Mouse (Mus musculus) brain, adult 2 months (tissue): ENCODE measurements around the gene 2310022A10Rik.

ENCODE experiments used
- DNase-seq: peaks from one replicate; pipeline ENCODE4 v3.0.0; 2011; ENCODE audit warnings: low read depth, low spot score

2310022A10Rik gene

DNA sequence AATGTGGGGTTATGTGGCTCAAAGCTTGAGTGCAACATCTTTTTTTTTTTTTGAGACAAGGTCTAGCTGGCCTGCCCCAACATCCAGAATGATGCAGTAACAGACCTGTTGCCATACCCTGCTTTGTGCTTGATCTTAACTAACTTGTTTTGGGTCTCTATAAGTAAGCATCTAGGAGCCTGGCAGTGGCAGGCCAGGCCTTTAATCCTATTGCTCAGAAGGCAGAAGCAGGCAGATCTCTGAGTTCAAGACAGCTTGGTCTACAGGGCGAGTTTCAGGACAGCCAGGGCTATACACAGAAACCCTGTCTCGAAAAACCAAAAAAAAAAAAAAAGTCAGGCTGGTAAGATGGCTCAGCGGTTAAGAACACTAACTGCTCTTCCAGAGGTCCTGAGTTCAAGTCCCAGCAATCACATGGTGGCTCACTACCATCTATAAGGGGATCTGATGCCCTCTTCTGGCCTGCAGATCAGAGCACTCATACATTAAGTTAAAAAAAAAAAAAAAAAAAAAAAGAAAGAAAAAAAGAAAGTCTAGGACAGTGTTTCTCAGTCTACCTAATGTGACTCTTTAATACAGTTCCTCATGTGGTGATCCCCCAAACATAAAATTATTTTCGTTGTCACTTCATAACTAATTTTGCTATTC is 37.7 kb downstream of the 2310022A10Rik start:
- no peak for DNase-seq

DNA sequence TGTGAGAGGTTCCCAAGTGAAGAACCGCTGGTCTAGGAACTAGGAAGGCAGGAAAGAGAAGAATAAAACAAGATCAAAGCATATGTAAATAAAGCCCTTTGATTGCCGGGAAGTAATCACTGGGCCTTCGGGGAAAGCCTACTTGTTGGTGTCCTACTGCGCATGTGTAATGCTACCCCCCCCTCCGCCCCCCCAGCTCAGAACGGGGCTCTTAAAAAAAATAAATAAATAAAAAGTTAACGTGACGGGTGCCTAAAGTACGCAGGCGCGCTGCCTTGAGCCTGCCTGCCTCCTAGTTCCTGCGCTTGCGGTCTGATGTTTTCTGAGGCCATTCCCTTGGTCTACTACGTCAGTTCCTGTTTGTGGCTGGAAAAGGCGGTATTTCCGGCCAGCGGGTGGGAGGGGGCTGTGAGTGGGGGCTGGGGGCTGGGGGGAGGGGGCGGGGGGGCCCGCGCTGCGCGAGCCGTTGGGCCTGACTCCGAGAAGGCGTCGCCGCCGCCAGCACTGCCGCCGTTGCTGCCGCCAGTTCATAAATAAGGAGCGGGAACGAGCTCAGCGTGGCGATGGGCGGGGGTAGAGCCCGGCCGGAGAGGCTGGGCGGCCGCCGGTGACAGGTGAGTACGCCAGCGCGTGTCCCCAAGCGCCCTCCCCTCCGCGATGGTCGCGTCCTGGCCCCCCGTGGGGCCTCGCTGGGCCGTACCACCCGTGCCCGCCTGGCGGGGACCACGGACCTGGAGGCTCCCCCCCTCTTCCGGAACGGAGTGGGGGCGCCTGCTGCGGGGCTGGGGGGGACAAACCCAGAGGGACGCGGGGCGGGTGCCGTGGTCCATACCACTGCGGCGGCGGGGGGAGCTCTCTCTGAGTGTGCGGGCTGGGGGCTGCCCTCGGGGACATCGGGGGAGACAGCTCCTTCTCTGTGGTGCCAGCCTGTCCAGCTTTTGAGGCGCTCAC is 38.5 kb downstream of the 2310022A10Rik start, which contains the start of gene Akt2:
TSS of gene Akt2 (plus strand) at position 287 of the 951 bp plus-strand sequence.
- DNase-seq, result peak; percentile 100

DNA sequence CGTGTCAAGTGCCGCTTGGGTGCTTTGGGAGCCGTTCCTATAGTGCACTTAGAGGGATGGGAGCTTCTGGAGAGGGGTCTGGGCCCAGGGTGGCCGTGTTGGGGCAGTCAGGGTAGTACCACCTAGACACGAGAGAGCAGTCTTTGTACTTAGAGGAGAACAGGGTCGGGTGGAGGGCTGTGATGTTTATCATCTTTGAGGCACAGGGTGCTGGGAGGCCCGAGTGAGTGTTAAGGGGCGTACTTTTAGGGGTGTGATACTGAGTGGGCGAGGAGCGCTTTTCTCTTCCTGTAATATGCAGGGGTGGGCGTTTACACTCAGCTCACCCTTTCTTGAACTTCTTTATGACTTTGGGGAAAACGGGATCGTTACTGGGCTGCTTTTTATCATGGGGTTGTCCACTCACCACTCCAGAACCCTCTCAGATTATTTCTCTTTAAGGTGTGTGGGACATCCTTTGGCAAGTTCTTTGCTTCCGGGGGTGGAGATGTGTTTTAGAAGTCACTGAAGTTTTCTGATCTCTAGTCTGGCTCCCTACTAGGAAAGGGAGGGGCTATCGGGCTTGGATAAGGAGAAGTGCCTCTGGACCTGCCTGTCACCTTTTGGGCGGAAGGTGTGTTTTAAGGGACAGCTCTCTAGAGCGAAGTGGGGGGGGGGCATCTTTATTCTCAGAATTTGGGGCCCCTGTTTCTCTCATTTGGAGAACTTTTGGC is 39.3 kb downstream of the 2310022A10Rik start:
- DNase-seq, result peak; percentile 75

DNA sequence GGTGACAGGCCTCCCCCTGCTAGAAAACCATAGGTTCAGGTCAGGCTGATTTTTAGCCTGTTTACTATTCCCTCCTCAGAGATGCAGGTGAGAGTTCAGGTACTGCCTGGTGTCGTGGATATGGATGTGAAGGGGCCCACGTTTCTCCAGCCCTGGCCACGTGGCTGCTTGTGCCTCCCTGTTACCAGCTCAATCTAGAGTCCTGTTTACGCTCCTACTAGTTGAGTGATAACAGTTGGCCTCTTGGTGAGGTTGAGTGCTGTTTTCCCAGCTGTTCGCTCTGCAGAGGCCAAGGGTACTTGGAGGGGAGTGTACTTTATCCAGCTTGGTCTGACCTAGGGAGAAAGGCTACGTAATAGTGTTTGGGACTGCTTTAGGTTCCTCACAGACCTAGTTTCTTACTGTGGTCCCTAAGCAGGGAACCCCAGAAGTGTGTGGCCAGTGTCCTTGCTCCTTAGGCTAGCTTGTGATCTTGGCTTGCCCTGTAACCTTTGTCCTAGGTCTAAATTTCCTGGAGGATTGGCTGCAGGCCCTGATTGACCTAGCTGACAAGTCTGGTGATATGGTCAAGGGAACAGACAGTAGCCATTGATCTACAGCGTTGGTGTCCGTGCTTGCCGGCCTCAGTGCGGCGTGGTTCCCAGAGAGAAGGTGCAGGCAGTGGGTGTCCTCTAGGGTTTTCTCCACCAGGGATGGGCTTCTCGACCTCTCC is 40.1 kb downstream of the 2310022A10Rik start:
- no peak for DNase-seq

DNA sequence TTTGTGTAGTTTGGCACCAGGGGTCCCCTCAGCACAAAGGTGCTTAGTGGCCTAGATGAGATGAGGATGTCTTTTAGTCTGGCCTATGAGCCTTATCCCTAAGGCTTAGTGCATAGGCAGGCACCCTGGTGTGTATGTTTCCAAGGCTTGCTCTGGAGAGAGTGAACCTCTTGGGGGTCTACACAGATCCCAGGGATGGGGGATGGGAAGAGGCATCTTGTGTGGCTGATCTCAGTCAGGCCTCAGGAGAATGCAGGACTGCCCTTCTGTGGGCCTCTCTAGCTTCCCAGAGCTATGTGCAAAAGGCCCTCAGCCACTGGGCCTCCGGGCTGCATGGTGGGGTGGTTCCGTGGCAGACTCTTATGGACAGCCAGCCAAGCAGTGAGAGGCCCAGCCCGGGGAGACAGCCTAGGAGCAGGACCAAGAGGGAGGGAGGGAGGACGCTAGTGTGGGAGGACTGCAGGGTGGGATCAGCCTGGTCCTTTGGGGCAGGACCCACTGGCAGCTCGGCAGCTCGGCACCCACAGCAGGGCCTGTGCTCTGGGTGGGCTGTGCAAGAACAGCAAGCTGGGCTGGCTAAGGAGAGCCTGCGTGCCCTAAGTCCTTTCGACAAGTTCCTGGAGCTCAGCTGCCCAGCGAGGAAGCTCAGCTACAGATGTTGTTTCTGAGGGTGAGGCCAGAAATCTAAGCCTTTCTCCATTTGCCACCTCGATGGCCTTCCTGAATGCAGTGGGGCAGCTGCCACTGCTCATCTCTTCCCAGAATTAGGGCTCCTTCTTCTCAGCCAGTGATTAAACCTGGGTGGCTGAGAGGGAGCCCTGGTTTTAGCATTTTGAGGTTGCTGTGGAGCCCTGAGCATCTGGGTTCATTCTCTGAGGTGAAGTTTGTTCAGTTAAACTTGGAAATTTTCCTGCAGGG is 43.8 kb downstream of the 2310022A10Rik start:
- no peak for DNase-seq

DNA sequence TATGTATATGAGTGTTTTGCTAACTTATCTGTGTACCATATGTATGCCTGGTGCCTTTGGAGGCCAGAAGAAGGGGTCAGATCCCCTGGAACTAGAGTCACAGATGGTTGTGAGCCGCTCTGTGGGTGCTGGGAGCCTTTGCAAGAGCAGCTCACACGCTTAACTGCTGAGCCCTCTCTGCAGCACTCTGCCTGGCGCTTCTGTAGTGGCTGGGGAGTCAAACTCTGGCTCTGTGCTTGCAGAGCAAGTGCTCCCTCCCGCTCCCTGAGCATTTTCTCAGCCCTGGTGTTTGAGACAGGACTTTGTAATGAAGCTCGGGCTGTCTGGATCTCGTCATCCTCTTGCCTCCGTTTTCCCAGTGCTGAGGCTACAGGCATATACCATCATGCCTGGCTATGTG is 45.0 kb downstream of the 2310022A10Rik start:
- DNase-seq, result peak; percentile 74

DNA sequence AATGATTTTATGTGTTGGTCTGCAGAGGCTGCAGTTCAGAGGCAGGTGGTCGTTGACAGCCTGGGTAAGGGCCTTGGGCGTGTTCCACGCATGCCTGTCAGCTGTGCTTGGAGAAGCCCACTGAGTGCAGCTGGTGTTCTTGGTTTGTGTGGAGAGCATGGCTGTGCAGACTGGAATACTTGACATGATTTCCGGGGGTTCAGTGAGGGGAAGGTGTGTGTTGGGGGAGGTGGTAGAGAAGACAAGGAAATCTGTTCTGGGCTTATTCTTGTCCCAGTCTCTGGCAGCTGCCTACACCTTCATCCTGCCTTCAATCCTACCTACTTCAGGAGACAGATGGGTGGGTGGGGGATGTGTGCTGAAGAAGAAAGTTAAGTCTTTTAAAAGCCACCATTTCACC is 48.6 kb downstream of the 2310022A10Rik start:
- DNase-seq, result peak; percentile 94

DNA sequence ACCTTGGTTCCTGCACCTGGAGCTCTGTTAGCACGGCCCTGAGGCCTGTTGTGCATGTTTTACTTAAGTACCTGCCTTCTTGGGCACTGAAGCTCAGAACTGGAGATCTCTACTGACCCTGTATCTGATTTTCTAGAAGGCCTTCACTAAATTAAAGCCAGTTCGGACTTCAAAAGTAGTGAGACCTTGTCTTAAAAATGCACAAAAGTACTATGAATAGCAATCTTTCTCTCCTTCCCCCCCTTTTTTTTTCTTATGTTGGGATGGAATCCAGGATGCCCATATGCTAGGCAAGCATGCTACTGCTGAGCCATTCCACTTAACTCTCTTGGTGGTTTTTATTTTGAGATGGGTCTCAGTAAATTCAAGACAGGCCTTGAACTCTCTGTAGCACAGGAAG is 49.1 kb downstream of the 2310022A10Rik start:
- peak; percentile 86 for DNase-seq

DNA sequence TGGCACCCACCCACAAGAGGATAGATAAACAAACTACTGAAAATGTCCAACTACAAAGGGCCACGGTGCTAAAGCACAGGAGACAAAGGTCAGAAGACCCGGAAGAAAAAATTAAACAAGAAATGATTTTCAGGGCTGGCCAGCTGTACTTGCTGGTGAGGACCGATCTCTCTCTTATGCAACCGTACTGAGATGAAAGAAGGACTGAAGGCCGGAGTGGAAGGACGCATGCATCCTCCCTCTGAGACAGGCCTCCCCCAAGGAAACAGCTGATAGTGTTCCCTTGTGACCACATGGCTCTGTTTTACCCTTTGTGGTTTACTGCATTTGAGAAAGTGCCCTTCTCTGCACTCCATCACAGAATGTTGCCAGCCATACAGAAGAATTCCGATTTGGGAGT is 49.8 kb downstream of the 2310022A10Rik start:
- no peak for DNase-seq

DNA sequence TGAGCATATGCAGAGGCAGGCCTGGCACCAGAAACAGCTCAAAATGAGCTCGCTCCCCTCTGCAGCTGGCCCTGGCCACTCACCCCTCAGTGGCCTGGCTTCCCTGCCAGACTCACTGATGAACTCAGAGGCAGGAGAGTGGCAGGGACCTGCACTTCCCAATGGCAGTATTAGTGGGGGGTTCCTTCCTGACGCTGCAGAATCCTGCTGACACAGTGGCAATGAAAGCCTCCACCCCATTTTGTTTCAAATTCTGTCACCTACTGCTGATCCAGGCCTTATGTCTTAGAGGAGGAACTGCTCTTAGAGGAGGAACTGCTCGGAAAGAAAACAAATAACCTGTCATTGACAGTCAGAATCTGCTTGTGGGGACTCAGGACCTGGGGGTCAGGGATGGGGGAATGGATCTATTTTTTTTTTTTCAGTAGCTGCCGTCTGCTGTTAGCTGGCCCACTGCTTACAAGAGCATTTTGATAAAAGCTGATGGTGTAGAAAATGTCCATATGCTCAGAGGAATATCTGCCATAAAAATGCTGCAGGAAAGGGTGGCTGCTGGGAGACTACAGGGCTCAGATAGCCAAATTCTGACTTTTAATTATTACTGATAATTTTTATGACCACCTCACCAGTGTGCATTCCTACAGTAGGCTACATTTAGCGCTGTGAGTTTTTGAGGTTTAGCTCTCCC is 51.8 kb downstream of the 2310022A10Rik start:
- peak; percentile 93 for DNase-seq

DNA sequence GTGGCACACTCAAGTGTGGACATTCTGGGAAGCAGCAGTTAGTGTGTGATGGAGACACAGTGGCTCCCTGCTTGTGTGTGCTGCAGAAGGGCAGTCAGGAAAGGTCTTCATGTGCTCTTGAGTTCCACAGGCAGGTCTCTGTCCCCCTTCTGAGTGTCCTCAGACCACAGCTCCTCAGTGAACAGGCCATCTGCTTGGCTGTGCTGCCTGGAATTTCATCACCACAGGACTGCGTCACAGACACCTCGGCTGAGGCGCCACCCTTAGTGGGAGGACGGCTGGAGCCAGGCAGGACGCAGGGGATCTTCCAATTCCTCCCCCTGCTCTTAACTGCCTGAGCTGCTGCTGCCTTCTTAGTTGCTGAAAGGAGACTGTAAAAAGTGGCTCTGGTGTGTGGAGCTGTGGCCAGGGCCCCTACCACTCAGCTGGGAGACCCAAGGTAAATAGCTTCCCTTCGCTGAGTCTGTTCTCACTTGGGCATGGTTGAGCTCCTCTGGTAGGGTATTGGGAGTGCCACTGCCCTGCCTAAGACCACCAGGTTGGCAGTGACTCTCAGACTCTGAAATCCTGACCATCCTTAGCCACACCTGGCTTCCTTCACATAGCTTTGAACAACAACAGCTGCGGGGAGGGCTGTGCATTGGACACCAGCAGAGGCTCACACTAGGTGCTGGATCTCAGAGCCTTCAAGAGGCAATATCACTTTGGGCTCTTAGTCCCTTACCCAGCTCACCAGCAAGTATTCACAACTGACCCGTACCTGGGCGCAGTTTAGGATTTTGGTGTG is 52.7 kb downstream of the 2310022A10Rik start:
- DNase-seq, result peak; percentile 96

DNA sequence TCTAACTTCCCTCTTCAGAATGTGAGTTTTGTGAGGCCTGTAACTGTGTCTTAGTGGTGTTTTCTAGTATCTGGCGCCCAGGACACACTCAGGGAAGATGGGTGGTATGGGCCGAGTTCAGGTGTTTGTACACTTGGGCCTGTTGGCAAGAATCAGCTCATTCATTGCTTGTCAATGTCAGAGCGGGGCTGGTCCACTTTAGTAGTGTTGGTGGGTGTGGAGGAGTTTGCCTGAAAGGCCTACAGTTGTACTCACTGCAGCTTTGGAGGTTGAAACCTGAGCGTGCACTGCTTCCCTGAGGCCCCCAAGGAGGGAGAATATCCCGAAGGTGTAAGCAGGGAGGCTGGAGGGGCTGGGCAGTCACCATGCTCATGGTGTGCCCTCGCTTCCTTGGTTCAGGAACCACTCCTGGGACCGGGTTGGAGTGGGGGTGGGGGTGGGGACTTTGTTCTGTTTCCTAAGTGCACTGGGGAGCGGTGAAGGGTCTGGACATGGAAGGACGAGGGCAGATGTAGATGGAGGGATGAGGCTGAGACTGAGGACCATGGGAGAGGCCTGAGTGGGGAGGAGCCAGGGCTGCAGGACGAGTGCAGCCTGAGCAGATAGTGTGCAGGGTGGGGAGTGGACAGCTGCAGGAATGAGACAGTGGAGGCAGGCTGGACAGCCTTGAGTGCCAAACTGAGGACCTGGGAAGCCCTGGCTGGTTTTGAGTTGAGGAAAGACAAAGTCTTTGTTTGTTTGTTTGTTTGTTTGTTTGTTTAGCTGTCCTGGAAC is 53.6 kb downstream of the 2310022A10Rik start:
- no peak for DNase-seq

DNA sequence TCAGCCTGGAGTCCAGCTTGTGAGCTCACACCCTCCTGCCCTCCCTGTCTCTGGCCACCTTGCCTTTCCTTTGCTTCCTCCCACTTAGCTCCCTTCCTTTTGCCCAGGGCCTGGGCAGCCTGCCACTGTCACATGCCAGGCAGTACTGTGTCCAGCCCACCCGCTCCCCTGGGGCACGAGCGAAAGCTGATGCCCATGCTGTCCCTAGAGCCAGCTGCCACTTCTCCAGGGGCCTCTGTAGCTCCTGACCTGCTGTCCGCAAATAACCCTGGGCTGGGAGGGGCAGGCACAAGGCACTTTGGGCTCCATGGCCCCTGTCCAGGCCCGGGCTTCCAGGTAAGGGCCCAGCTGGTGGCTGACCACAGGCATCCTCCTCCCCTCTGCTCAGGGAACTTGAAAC is 54.5 kb downstream of the 2310022A10Rik start:
- DNase-seq, result peak; percentile 93

DNA sequence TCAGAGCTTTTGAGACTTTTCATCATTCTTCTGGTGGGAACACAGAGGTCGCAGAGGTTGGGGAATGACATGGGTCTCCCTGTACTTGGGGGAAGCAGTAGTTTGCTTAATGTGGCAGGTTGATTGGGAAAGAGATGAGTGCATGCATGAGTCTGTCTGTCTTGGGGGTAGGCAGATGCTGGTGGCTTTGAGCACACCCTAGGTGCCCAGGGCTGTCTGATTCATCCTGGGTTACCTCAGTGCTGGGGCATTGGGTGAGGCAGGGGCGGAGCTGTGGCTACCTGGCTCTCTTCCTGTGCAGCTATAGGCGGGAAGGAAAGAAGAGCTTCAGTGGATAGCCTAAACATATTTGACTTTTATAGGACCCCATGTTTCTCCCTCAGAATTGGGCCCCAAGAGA is 55.1 kb downstream of the 2310022A10Rik start:
- no peak for DNase-seq

DNA sequence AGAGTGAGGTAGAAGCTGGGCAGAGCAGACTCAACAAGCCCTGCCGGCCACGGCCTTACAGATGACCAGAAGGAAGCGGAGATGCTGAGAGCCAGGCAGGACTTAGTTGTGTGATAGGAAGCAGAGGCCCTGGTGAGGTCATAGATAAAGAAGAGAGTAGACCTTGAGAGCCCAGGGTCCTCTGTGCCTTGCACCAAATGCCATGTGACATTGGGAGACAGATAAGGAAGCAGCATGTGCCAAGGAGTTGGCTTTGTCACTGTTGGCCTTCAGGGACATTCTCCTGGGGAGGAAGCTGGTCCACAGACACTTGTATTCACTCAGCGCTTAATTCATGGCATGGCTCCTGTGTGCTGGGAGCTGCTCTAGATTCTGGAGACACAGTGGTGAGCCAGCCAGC is 56.3 kb downstream of the 2310022A10Rik start:
- no peak for DNase-seq

DNA sequence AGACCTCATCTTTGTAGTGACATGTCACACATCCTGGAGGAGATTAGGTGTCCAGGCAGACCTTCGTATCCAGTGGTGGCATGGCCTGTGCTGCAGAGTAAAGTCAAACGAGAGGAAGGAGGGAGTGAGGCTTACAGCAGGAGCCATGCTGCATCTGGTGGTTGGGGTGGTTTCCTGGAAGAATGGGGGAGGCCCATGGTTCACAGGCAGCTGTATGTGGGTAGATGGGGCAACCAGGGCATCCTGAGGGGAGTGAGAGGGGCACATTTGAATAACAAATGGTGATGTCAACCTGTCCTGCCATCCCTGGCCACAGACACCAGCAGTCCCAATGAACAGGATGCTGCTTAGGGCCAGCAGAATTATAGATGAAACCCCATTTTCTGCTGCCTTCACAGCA is 56.7 kb downstream of the 2310022A10Rik start:
- DNase-seq, result no peak

DNA sequence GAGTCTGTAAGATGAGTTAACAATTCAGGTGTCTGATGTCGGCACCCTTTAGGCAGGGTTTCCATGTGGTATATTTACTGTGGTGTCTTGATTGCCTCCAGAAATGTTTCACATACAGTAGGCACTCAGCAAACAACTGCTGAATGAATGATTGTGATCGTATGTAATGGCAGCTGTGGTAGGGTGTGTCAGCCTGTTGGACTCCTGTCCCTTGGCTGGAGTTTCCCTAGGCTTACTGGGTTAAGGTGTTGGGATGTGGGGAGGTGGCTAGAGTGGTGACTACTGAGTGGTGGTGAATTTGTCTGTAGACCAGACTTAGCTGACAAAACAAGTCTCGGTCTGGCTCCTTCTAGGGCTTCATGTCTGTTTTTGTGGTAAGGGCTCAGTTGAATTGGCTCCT is 57.3 kb downstream of the 2310022A10Rik start:
- no peak for DNase-seq

DNA sequence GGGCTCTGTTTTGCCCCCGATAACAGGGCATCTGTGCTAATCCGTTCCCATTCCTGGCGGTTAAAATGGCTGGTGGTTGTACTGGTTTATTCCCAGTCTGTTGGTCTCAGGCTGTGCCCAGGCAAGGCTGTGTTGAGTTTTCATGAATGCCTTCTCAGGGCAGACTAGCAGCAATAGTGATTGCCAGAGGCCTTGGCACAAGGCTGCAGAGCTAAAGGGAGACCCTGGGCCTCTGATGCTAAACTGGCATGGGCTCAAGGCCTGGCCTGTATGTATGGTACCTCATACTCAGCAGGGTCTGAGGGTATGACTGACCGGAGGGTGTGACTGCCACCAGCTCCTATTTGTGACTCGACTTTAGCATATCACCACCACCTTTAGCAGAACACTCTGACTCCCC is 57.8 kb downstream of the 2310022A10Rik start:
- no peak for DNase-seq
